Mouse (Mus musculus) mouse trophoblast stem cell (cell line): ENCODE measurements around the gene Apol7b.
"Not testable (repeated sequence)": the region's sequence is repeated elsewhere in the genome, so short reads cannot be mapped to it uniquely, and the experiment has no call there.

ENCODE experiments used
- in situ Hi-C, 2 experiments: fragments of 300-500 bp; cut with MseI, MboI; formaldehyde crosslinking; loops; 2 replicates in 1 of 2; 3 replicates in 1 of 2; pipeline ENCODE4 v1.15.1; 2025

Apol7b gene

GRCm38 (mm10) chr15:77447392-77447791 lies at the start of gene Apol7b:
Gene Apol7b, minus strand, starts transcription at chr15:77447492.
- in situ Hi-C loops: not testable (repeated sequence)

- in situ Hi-C loops: not testable (repeated sequence)
These were observed 47.4 kb upstream of the Apol7b start for GRCm38 (mm10) chr15:77494694-77495093.

GRCm38 (mm10) chr15:77493181-77493580 lies 45.9 kb upstream of the Apol7b start:
- in situ Hi-C loops: not testable (repeated sequence)

- in situ Hi-C loops: no loop called here
These were observed 35.0 kb upstream of the Apol7b start for GRCm38 (mm10) chr15:77482140-77482794.

- in situ Hi-C loops: not testable (repeated sequence)
These were observed 29.4 kb upstream of the Apol7b start, which contains the start of gene Apol10a for GRCm38 (mm10) chr15:77476693-77477092. Gene Apol10a, plus strand, starts transcription at chr15:77477047.

GRCm38 (mm10) chr15:77474699-77475390 lies 27.6 kb upstream of the Apol7b start:
- in situ Hi-C loops: not testable (repeated sequence)

GRCm38 (mm10) chr15:77449927-77450326 lies 2.6 kb upstream of the Apol7b start:
- in situ Hi-C loops: not testable (repeated sequence)

- in situ Hi-C loops: not testable (repeated sequence)
These were observed 1.6 kb downstream of the Apol7b start for GRCm38 (mm10) chr15:77445668-77446067.

- in situ Hi-C loops: not testable (repeated sequence)
These were observed 2.5 kb downstream of the Apol7b start for GRCm38 (mm10) chr15:77444746-77445145.

GRCm38 (mm10) chr15:77428690-77429448 lies 18.4 kb downstream of the Apol7b start:
- in situ Hi-C loops: not testable (repeated sequence)

- in situ Hi-C loops: not testable (repeated sequence)
These were observed 24.4 kb downstream of the Apol7b start for GRCm38 (mm10) chr15:77422925-77423324.

GRCm38 (mm10) chr15:77419657-77420056 lies 27.6 kb downstream of the Apol7b start:
- in situ Hi-C loops: not testable (repeated sequence)

- in situ Hi-C loops: not testable (repeated sequence)
These were observed 30.5 kb downstream of the Apol7b start for GRCm38 (mm10) chr15:77416655-77417333.

GRCm38 (mm10) chr15:77415653-77416052 lies 31.6 kb downstream of the Apol7b start:
- in situ Hi-C loops: not testable (repeated sequence)

GRCm38 (mm10) chr15:77412695-77413094 lies 34.6 kb downstream of the Apol7b start:
- in situ Hi-C loops: not testable (repeated sequence)

- in situ Hi-C loops: not testable (repeated sequence)
These were observed 36.3 kb downstream of the Apol7b start, which contains the start of gene Apol9a for GRCm38 (mm10) chr15:77411035-77411434. Gene Apol9a, minus strand, starts transcription at chr15:77411135.

GRCm38 (mm10) chr15:77406370-77406769 lies 40.9 kb downstream of the Apol7b start:
- in situ Hi-C loops: loop anchor here in 1 of 2 experiments (5.0 kb wide), 1 partner anchor 326 kb away; no protein-coding TSS in a partner anchor

GRCm38 (mm10) chr15:77399027-77399426 lies 48.3 kb downstream of the Apol7b start, which contains the start of gene Apol7a:
Gene Apol7a, minus strand, starts transcription at chr15:77399110.
- in situ Hi-C loops: not testable (repeated sequence)

GRCm38 (mm10) chr15:77397450-77398132 lies 49.7 kb downstream of the Apol7b start:
- in situ Hi-C loops: not testable (repeated sequence)

- in situ Hi-C loops: not testable (repeated sequence)
These were observed 53.5 kb downstream of the Apol7b start for GRCm38 (mm10) chr15:77393832-77394231.

- in situ Hi-C loops: no loop called here
These were observed 59.8 kb downstream of the Apol7b start for GRCm38 (mm10) chr15:77387462-77387861.
